Mouse (Mus musculus) kidney, adult 9 months (tissue): ENCODE measurements at regions not wholly inside any gene's neighbourhood (a gene's known extent, or its start where the extent isn't known, plus 50 kb on each side); places are given as distances from the start of the nearest gene placed in this dataset.
A peak's percentile ranks its signal among the peaks of the same experiment; 100 is the strongest.

ENCODE experiments used
- DNase-seq: peaks from one replicate; pipeline ENCODE4 v3.0.0; 2022

DNA sequence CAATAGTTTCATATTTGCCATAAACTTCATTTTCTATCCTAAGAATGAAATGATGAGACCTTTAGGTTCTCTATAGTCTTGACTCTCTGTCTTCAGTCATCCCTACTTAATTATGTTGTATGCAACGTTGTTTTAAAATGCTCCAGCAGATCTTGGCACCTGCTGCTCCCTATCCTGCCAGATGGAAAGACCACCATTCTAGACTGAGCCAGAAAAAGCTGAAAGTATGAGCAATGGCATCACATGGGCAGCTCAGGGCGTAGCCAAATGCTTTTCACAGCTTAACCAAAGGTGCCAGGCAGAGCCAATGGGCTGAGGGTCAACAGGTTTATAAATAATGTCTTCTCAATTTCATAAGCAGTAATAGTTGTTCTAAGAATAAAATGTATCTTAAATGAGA, 190.2 kb upstream of the Cdh20 start:
- DNase-seq = no peak

DNA sequence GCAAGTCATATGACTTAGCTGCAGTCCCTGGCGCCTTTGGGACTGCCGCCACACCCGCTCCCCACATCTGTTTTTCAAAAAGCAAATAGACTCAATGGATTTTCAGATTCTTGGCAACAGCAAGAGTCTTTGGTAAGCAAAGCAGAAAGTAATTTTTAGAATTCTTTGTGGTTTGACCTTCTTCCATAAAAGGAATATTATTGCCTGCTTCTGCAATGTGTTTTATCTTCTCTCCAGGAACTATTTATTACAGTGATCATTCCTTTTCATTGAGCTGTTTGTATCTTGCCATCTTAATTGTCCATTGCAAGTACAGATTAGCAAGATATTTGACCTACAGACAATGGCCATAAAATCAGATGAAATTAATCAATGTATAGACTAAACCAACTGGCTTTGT, 184.2 kb upstream of the Cdh20 start:
- DNase-seq = no peak

DNA sequence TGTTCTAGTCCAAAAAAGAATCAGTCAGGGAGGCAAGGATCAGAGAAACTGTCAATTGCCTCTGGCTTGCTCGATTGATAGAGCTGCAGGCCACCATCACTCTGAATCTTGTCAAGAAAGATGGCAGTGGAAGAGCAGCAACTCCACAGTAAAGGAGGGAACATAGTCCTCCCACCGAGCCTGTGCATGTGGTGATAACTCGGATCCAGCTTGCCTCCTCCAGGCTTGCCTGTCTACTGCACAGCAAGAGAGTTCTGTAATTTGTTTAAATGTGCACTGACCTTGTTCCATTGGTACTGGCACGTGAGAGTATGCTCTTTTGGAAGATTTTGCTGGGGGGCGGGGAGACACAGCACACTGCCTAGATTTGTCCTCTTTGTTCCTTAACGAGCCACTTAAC, 181.3 kb upstream of the Cdh20 start:
- DNase-seq = no peak

DNA sequence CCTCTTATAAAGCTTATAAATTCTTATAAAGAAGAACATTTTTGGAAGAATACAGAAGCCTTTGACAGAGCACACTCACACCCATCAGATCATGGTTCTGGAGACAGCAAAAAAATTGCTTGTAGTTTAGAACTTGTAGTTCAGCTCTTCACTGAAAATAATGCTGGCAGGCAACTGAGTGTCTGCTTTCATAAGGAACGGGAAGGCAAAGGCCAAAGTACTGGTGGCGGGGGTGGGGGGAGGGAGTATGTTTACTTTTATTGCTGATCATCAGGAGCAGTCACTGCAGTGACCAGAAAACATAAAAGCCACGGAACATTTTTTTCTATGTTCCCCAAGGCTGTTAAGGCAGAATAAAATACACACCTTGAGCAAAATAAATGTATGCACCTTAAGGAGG, 163.0 kb upstream of the Cdh20 start:
- peak; percentile 17 for DNase-seq

DNA sequence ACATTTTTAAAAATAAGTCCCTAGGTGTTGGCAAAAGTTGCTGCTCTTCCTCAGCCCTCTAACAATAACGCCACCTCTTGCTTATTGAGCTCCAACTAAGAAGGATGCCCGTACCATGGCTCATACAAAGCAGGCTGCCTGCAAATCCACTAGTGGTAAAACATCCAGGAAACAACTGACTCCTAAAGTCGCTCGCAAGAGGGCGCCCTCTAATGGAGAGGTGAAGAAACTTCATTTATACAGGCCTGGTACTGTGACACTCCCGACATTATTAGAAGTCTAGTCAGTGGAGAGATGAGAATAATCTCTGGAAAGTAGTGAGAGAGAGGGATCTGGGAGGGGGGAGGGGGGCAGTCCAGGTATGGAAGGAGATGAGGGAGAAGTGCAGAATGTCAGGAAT, 158.9 kb upstream of the Cdh20 start:
- DNase-seq = peak; percentile 4

DNA sequence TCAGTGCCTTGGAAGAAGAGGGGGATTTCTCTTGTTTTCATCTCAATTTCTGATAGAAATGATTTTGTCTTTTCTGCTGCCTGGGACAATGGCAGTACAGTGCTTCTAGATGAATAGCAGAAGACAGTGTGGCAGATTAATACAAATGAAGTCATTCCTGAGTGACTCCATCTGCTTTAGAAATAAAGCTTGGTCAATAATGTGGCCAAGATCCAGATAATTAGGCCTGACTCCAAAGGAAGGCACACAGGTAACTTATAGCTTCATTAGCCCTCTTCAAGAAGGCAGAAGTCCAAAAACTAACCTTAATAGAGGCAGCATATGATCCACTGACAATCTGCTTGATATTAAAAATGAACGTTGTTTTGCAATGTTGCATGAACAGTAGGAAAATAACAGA, 151.0 kb upstream of the Cdh20 start:
- DNase-seq = no peak

DNA sequence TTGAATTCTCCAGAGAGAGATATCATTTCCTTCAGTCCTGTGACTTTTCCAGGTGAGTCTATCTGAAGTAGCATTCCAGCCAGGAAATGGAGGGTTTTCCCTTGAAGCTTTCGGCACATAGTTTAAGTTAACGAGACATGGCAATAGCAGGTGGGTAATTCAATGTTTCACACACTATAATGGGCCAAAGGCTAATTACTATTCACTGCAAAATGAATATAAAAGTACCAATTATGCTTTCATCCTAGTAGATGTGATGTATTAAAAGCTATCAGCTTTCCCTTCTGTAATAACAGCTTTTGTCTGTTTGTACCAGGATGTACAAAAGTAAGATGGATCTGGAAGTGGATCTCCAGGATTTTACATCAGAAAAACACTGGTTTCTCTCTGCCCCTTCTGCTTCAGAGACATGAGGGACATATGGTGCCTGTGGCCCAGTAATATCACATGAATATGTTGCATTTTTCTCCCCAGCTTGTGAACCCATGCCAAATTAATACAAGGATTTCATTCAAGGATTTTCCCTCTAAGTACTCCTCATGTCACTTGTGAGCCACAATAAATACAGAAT, 148.4 kb upstream of the Cdh20 start:
- DNase-seq = no peak

DNA sequence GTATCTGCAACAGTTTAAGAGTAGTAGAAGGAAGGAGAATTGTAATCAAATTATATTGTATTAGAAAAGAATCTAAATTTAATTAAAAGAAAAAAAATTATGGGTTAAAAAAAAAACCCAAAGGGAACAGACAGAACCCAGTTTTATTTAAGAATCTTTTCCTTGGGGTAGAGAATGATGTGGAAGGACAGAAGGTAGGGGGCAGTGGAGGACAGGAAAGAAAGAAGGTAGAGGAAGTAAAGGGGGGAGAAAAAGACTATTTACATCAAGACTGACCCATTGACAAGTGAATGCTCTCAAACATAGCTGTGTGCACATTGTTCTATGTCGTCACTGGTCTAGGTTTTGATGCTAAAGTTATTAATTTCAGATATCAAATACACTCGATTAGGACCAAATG, 142.8 kb upstream of the Cdh20 start:
- DNase-seq = no peak

DNA sequence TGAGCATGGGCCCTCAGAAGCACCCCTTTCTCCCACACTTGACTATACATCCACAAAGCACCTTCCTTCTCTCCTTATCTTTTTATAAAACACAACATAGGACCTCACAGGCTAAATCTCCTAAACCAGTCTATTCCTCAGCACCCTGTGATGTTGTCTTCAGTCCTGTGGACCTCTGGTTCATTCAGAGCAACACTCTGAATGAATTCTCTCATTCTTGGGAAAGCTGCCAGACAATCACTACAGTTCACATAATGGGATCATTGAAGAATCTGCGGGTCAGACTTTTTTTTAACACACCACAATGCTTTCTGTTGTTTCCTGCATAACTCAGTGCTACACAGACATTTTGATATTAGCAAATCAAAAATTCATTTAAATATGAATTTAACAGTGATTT, 115.9 kb upstream of the Cdh20 start:
- no peak for DNase-seq
